Mouse (Mus musculus): Measurements from ENCODE around the gene Nckipsd. TPM values are rescaled to one million over a fixed set of nuclear protein-coding genes. Genes with fewer than 3 reads are reported as not detected.

Nckipsd gene
- total RNA-seq, 2 experiments from 2014 or later, result 10.9 to 14.5 TPM

- no peak for DNase-seq (ENCODE audit: low spot score in 2 of 2)
Observed at GRCm38 (mm10) chr9:108798508-108799075, 9.6 kb upstream of the Nckipsd start.

DNA sequence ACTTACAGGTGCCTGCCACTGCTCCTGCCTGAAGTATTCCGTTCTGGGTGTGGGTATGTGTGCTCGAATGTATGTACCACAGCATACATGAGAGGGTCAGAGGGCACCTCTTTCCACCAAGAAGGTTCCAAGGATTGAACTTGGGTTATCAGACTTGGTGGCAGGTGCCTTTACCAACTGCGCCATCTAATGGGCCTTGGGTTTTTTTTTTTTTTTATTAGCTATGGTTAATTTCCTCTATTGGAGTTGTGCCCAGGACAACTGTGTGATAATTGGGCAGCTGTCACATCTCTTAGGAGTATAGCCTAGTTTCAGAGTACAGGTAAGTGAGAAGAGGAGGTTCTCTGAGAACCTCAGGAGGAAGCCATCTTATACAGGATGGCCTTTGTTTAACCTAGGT is 8.6 kb upstream of the Nckipsd start:
- no peak for DNase-seq (ENCODE audit: low spot score in 2 of 2)

DNA sequence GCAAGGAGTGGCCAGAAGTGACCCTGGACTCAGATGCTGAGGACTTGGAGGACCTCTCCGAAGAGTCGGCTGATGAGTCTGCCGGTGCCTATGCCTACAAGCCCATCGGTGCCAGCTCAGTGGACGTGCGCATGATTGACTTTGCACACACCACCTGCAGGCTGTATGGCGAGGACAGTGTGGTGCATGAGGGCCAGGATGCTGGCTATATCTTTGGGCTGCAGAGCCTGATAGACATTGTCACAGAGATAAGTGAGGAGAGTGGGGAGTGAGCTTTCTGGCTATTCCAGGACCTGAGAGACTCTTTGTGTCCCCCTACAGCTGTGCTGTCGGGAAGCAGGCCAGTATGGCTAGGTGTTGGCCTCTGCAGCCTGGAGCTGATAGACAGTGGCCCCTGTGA is 2.4 kb upstream of the Nckipsd start:
- DNase-seq (ENCODE audit: low spot score in 2 of 2), result no peak

GRCm38 (mm10) chr9:108806379-108806778 is 1.8 kb upstream of the Nckipsd start:
- DNase-seq (ENCODE audit: low spot score in 2 of 2), result no peak

- no peak for DNase-seq (ENCODE audit: low spot score in 2 of 2)
Observed at GRCm38 (mm10) chr9:108806831-108807230, 1.3 kb upstream of the Nckipsd start.

DNA sequence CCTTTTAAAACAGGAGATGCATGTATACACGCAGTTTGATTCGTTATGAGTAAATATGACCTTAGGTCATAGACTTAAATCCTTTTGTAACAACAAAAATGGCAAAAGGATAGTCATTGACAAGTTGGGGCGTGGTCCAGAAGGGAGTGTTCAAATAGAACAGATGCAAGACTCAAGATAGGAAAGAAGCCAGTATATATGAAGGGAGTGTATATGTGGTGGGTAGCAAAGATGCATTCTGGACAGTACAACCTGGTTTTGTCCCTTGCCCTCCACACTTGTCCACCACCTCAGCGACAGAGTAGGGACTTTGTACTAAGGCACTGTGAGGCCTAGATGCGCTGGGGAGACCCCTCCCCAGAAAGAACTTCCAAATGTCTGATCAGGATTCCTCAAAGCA is 494 bp upstream of the Nckipsd start:
- DNase-seq (ENCODE audit: low spot score in 2 of 2), result no peak

GRCm38 (mm10) chr9:108809188-108809587 is 1.0 kb downstream of the Nckipsd start:
- no peak for DNase-seq (ENCODE audit: low spot score in 2 of 2)

DNA sequence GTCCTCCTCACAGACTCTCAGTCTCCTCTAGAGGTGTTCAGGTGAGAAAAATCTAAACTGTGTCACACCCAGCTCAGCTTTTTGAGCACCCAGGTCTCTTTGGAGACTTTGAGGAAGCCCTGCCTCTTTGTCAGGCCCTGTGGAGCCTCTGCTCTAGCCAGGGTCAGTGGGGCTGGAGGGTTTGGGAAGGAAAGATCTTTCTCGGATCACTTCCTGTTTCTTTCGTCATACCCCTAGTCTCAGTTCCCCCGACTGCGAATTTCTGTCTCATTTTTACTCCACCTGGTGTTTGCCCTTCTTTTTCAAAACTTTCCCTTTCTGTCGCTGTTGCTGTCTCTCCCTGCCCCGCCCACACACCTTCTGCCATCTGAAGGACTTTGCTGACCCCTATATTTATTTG is 1.6 kb downstream of the Nckipsd start:
- no peak for DNase-seq (ENCODE audit: low spot score in 2 of 2)

GRCm38 (mm10) chr9:108810516-108810915 is 2.3 kb downstream of the Nckipsd start:
- DNase-seq (ENCODE audit: low spot score in 2 of 2), result no peak

- DNase-seq (ENCODE audit: low spot score in 2 of 2), result no peak
Observed at GRCm38 (mm10) chr9:108815557-108815956, 7.4 kb downstream of the Nckipsd start.

GRCm38 (mm10) chr9:108819495-108819894 is 11.3 kb downstream of the Nckipsd start:
- no peak for DNase-seq (ENCODE audit: low spot score in 2 of 2)

DNA sequence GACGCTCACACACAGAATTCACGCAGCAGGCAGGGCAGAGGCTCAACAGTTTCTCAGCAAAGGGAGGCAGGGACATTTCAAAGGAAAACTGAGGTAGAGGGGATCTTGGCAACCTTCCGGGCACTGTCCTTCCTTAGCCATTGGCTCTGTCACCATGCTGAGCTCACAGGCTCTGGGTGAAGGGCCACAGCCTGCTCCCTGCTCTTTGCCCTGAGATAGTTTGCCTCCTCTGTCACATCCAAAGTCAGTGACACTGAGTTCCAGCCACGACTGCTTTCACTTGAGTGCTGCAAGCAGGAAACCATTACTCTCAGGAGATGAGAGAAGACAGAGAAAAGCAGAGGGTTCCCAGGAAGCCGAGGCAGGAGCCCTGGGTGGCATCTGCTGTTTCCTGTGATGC is 11.9 kb downstream of the Nckipsd start:
- DNase-seq (ENCODE audit: low spot score in 2 of 2), result no peak

- DNase-seq (ENCODE audit: low spot score in 2 of 2), result no peak
Observed at GRCm38 (mm10) chr9:108824144-108824685, 16.0 kb downstream of the Nckipsd start.

- no peak for DNase-seq (ENCODE audit: low spot score in 2 of 2)
Observed at GRCm38 (mm10) chr9:108824755-108825413, 16.7 kb downstream of the Nckipsd start.

DNA sequence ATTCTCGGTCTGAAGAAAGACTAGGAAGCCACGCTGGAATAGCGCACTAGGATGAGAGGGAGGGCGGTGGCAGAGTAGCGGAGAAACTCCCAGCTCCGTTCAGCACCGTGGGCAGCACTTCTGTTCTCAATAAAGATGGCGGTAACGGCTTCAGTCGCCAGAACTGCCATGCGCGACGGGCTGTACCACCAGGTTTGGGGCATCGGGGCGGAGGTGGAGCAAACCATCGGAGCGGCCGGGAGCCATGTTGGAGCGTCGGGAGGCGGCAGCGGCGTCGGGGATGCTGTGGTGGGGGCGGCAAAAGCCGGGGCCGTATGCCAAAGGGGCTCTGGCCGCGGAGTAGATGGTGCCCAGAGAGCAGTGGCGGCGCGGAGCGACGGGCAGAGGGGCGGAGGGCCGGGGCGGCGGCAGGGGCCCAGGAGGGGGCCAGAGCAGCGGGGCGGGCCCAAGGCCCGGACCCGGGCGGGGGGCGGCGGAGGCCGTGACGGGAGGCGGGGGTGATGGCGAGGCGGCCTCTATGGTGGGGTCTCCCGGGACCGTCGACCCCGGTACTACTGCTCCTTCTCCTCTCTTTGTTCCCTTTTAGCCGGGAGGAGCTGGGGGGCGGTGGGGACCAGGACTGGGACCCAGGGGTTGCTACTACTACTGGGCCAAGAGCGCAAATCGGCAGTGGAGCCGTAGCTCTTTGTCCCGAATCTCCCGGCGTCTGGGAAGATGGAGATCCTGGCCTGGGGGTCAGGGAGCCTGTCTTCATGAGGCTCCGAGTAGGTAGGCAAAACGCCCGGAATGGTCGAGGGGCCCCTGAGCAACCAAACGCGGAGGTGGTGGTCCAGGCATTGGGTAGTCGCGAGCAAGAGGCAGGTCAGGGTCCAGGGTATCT is 17.9 kb downstream of the Nckipsd start, which contains the start of gene Celsr3:
TSS of gene Celsr3 (plus strand) at position 501 of the 880 bp plus-strand sequence.
- peak; percentile 59 to 73 for DNase-seq (ENCODE audit: low spot score in 2 of 2)

GRCm38 (mm10) chr9:108826700-108827340 is 18.7 kb downstream of the Nckipsd start:
- peak; percentile 60 to 78 for DNase-seq (ENCODE audit: low spot score in 2 of 2)

DNA sequence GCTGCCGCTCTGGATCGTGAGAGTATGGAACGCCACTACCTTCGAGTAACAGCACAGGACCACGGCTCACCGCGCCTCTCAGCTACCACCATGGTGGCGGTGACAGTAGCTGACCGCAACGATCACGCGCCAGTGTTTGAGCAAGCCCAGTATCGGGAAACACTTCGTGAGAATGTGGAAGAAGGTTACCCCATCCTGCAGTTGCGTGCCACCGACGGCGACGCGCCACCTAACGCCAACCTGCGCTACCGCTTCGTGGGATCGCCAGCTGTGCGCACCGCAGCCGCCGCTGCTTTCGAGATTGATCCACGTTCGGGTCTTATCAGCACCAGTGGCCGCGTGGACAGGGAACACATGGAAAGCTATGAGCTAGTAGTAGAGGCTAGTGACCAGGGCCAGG is 19.3 kb downstream of the Nckipsd start:
- no peak for DNase-seq (ENCODE audit: low spot score in 2 of 2)

GRCm38 (mm10) chr9:108827906-108828305 is 19.7 kb downstream of the Nckipsd start:
- DNase-seq (ENCODE audit: low spot score in 2 of 2), result no peak

GRCm38 (mm10) chr9:108831637-108832036 is 23.5 kb downstream of the Nckipsd start:
- DNase-seq (ENCODE audit: low spot score in 2 of 2), result no peak

GRCm38 (mm10) chr9:108832390-108833108 is 24.4 kb downstream of the Nckipsd start:
- peak; percentile 62 to 78 for DNase-seq (ENCODE audit: low spot score in 2 of 2)

GRCm38 (mm10) chr9:108842989-108843388 is 34.8 kb downstream of the Nckipsd start:
- DNase-seq (ENCODE audit: low spot score in 2 of 2), result peak in 1 of 2 experiments; percentile 16

All from adrenal gland, postnatal 4 days (tissue).